Mouse (Mus musculus) layer of hippocampus, adult 11-12 months (tissue): ENCODE results near the gene Ceacam9.
"Not testable (repeated sequence)": the region's sequence is repeated elsewhere in the genome, so short reads cannot be mapped to it uniquely, and the experiment has no call there.

Experiments
- DNase-seq: peaks from one replicate; pipeline ENCODE4 v3.0.0; 2022; ENCODE audit warnings: low spot score

The Ceacam9 gene

DNA sequence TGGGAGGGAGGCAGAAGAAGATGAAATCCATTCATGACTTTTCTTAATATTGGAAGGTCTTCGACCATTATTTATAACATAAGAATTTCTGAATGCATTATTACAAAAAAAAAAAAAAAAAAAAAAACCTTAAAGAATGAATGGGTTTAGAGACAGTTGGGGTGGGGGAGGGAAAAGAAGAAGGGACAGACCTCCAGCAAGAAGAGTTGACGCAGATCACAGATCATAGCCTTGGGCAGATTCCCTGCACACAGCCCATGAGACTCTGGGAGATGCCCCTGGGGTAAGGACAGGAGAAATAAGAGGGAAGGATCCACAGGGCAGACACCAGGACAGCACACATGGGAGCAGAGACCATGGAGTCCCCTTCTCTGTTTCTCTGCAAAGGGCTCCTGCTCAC, at the start of gene Ceacam9:
Gene Ceacam9, plus strand, starts transcription at position 301 of the 400 bp plus-strand sequence.
- DNase-seq: no peak

DNA sequence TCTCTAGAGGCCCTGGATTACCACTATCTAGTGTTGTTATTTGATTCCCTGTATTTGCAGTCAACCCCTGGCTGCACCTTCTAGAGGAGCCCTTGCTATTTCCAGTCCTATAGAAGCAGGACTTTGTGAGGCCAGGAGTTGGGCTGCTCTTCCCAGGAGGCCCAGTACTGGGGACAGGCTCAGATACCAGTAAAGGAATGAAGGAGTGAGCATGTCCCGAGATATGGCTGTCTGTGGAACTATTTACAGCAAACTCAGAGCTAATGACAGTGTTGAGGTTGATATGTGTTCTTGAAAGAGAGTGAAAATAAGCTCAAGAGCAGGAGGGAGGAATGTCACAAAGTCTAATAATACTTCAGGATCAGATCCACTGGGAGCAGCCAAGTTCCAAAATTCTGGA, 47.9 kb upstream of the Ceacam9 start:
- no peak for DNase-seq

DNA sequence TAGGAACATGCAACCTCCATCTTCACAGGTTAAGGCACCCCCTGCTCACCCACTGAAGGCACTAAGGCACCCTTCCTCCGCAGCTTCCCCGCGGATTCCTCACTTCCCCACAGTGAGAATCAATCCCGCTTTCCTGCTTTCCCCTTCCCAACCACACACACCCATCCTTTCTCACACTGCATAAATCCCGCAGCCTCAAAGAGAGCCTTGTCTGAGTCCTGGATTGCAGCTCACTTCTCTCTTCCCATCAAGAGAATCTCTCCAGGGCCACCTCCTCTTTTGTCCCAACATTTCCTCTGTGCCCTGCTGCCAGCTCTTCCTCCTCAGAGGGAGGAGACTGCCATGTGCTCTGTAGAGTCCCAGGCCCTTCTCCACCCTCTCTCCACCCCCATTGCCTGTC, 47.0 kb upstream of the Ceacam9 start:
- not testable (repeated sequence) for DNase-seq

DNA sequence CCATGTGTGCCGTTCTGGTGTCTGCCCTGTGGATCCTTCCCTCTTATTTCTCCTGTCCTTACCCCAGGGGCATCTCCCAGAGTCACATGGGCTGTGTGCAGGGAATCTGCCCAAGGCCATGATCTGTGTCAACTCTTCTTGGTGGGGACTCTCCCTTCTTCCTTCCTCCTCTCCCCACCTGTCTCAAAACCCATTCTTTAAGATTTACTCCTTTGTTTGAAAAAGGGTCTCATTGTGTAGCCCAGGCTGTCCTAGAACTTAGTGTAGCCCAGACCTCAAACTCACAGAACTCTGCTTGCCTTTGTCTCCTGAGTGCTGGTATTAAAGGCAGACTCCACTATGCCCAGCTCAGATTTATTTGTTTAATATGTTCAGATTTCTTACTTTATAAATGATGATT, 46.1 kb upstream of the Ceacam9 start, which contains the start of gene Ceacam15:
Gene Ceacam15, minus strand, starts transcription at position 101 of the 400 bp plus-strand sequence.
- no peak for DNase-seq

DNA sequence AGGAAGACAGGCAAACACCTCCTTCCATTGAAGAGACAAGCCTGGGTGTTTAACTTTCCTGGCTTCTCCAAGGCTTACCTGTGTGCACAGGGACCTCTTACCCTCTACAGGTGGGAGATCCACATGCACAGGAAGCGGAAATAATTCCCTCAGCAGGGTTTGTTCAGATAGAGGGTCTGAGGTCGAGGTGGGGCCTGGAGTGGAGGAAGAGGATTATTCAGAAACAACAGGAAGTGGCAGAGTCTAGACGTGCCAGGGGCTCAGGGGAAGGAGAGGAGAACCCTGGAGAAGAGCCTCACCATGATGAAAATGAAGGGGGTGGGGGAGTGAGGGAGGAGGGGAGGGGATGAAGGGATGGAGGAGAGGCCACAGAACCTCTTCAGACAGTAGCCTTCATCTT, 41.5 kb upstream of the Ceacam9 start:
- not testable (repeated sequence) for DNase-seq

DNA sequence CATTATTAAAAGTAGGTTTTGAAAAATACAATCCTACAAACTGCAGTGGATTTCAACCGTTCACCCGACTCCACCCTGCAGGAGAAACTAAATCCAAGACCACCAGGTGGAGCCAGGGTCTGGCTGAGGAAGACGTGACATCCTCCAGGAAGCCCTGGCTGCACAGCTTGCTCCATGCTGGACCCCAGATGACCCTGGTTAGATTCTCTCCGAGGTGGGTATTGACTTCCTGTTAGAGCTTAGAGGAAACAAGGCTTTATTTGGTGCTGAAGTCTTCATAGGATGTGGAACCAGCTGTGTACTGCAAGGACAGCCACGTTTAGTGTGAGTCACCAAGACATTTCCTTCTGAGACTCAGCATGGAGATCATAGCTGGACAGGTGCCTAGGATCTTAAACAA, 32.5 kb upstream of the Ceacam9 start:
- DNase-seq: no peak

DNA sequence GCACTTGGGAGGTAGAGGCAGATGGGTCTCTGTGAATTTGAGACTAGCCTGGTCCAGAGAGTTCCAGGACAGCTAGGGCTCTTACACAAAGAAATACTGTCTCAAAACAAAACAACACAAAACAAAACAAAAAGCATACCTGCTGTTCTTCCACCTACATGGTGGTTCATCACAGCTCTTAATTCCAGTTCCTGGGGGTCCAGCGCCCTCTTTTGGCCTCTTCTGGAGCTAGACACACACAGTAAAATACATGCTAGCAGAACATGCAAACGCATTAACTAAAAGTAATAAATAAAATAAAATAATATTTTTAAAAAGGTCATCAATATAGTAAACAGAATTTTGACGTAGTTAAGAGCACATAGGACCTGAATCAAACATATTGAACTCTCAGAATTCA, 26.7 kb upstream of the Ceacam9 start:
- DNase-seq: peak; percentile 40

DNA sequence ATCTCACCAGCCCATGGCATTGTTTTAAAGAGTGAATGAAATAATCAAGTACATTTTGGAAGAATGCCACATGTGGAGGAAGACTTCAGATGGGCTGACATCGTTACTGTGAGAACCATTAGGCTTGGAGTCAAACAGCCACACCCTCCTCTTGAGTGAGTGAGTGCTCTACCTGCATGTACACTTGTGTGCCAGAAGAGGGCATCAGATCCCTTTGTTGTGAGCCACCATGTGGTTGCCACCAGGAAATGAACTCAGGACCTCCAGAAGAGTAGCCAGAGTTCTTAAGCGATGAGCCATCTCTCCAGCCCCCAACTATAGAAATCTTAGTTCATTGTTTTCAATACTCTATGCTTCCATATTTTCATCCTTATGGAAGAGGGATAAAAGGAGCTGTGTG, 22.7 kb upstream of the Ceacam9 start:
- no peak for DNase-seq

DNA sequence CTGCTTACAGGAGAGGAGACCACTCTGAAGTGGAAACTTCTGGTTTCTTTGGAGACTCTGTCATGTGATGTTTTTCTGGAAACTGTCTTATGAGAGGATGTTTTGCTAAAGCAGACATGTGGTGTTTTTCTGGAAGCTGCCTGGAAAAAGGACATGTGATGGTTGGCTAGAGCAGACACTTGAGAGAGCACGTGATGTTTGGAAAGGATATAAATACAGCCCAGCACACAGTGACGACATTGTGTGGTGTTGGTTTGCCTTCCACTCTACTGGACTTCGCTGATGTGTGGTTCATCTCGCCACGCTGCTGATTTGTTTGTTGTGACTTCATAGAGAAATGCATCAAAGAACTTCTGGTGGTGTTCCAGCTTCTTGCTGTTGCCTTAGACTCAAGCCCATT, 21.1 kb upstream of the Ceacam9 start:
- DNase-seq: no peak

DNA sequence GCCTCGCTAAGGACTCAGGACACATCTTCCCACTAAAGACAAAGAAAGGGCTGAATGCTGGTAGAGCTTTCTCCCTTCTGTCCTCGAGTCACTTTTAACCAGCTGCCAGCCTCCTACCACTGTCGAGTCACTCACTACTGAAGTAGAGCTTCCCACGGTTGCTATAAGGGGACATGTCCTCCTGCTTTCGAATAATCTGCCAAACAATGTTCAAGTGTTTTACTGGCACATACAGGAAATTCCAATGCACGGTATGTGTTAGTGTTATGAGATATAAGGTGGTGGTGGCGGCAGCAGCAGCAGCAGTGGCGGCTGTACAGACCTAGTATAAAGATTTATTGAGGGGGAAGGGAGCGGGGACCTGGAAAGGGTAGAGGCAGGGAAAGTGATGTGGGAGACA, 15.3 kb upstream of the Ceacam9 start:
- peak; percentile 15 for DNase-seq

DNA sequence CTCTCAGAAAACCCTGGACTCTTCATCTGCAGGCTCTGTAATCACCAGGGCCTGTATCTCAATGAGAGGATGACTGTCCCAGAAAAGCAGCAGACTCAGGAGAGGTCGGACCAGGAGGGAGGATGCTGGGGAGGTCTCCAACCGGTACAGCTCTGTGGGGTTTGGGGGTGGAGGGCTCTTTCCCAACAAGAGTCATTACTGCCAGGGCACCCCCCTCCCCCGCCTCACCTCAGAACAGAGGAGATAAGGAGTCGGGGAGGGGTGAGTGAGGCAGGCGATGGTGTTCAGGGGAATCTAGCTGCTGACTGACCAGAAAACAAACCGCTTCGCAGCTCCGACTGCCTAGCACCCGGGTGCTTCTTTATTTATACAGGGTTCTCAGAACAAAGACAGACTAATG, 13.5 kb upstream of the Ceacam9 start:
- no peak for DNase-seq

DNA sequence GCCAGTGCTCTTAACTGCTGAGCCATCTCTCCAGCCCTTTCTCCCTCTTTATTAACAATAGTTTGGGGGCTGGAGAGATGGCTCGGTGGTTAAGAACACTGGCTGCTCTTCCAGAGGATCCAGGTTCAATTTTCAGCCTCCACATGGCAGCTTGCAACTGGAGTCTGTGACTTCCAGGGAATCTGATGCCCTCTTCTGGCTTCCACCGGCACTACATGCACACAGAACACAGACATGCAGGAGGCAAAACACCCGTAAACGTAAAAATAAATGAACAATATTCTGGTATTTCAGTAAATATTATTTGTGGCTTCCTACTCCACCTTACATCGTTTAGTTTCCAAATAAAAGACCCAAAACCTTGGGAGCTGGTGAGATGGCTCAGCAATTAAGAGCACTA, 11.1 kb upstream of the Ceacam9 start:
- DNase-seq: no peak

DNA sequence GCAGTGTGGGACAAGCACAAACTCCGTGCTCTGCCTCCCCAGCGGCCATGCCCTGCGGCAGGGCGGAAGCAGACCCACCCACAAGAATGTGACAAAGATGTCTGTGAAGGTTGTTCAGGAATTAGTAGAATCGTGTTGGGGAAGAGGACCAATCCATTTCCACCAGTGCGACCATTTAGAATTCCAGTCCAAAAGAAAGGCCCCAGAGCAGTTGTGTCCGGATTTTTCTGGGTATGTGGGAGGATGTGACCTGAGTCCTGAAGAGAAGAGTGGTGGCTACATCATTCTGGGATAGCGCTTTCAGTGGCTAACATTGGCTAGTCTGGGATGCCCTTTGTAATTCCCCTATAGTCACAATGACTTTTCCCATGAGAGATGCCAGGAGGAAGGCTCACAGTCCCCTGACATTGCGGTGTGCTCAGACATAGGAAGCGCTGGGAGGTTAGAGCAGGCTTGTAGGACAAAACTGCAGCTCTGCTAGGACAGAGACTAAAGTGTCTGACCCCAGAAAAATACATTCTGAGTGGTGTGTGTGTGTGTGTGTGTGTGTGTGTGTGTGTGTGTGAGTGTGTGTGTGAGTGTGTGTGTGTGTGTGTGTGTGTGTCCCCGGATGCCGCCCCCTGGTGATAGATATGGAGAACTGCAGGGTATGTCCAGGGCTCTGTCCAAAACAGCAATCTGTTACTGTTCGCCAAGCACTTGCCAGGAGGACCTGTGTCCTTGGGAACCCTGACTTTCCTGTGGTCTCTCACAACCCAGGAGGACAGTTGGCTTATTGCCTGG, 8.9 kb upstream of the Ceacam9 start:
- no peak for DNase-seq

DNA sequence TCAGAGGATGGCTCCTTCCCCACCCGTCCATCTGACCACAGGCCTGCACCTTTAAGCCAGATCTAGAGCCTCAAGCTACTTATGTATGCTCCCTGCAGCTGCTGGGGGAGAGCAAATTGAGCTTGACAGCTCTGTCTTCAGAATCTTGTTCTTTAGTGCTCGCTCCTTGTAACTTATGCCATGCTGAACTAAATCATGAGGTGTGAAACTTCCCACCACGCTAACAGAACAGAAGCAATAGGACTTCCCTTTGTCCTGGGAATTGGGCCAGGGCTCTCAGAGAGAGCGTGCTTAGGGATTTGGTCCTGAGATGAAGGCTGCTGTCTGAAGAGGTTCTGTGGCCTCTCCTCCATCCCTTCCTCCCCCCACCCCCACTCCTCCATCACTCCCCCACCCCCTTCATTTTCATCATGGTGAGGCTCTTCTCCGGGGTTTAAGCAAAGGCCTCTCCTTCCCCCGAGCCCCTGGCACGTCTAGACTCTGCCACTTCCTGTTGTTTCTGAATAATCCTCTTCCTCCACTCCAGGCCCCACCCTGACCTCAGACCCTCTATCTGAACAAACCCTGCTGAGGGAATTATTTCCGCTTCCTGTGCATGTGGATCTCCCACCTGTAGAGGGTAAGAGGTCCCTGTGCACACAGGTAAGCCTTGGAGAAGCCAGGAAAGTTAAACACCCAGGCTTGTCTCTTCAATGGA, 5.1 kb upstream of the Ceacam9 start:
- DNase-seq: not testable (repeated sequence)

DNA sequence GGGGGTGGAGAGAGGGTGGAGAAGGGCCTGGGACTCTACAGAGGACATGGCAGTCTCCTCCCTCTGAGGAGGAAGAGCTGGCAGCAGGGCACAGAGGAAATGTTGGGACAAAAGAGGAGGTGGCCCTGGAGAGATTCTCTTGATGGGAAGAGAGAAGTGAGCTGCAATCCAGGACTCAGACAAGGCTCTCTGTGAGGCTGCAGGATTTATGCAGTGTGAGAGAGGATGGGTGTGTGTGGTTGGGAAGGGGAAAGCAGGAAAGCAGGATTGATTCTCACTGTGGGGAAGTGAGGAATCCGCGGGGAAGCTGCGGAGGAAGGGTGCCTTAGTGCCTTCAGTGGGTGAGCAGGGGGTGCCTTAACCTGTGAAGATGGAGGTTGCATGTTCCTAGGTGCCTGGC, 761 bp downstream of the Ceacam9 start:
- not testable (repeated sequence) for DNase-seq

DNA sequence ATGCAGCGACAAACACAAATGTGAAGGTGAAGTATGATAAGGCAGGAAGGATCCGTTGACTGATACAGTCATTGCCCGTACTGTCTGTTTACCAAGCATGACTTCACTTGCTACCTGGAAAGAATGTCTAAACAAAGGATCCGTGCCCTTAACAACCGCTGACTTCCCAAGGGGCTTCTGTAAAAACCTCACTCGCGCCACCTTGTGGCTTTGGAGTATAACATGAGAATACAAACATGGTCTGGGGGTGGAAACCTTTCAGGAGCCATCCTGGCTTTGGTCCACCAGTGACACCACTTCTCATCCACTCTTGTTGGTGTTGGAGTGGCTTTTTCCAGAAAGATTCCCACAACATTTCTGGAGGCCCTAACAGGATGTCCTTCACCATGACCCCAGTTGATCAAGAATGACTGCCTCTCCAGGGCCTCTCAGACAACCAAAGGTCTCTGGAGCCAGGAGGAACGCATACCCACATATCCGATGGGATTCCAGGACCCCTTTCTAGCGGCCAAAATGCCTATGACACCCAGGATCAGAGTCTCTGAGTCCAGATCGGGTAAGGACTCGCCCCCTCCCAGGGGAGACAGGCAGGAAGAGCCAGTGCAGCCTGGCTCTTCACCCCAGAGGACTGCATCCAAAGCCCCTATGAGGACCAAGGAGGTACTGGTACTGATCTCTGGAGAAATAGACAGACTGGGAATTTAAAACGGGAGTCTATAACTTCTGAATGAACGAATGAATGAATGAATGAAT, 7.0 kb downstream of the Ceacam9 start:
- DNase-seq: peak; percentile 47

DNA sequence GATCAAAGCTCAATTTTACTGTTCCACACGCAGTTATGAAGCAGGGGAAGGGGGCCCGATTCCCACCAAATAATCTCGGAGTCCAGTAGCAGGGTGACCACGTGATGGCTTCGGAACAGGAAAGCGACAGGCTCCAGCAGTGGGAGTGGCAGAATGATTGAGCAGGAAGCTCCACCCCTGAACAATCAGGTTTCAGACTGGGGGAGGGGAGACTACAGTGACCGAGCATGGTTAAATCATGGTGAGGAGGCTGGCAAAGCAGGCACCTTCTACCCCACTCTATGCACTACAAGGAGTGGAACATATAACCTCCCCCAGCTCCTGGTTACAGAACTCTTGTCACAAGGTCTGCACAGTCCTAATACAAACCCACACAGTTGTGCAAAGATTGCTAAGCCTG, 7.8 kb downstream of the Ceacam9 start:
- not testable (repeated sequence) for DNase-seq

DNA sequence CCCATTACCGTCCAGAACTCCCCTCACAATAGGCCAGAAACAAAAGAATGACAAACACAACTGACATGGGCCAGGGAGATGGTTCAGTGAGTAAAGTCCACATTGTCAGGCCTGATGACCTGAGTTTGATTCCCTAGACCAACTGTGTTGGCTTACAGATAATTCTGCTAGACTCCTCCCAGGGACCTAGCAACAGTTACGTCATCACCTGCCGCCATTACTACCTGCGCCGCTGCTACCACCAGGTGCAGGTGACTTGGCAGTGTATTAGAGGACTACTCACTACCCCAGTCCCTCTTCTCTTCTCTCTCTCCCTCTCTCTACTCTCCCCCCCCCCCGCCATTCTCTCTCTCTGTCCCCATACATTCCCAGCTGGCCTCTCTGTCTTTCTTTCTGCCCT, 9.1 kb downstream of the Ceacam9 start:
- DNase-seq: no peak

DNA sequence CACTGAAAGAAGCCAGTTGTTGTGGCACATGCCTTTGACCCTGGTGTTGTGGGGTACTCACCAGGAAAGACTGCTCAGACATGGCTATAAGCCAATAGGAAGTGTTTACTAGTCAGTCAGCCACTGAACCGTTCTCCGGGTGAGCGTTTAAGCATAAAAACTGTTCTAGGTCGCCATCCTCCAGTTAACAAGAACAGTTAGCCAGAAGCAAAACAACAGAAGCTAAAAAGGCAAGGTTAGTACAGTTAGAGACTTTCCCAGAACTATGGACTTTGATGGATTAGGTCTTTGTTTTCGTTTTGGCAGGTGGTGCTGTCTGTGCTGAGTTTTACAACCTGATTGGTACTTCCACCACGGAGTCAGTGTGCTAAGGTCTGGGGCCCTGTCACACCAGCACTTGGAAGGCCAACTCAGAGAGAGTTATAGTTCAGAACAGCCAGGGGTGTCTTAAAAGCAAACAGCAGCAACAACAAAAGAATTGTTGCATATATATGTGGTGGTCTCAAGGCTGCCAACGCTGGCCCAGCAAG, 10.2 kb downstream of the Ceacam9 start:
- DNase-seq: no peak

DNA sequence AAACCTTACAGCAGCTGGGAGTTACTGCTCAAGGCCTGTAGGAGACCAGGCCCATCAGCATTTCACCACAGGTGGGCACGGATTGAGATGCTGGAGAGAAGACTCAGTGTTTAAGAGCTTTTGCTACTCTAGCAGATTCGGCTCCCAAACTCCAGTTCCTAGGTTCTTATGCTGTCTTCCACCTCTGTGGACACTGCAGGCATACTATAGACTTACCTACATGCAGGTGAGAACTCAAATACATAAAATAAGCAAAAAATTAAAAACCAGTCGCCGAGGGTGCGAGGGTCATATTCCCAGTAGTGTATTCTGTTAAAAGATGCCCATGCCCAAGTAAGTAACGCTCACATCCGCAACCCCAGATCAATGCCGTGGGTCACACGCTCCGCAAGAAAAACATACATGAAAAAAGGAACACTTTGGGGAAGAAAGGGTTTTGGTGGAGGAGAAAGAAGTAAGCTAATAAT, 15.9 kb downstream of the Ceacam9 start:
- peak; percentile 31 for DNase-seq

DNA sequence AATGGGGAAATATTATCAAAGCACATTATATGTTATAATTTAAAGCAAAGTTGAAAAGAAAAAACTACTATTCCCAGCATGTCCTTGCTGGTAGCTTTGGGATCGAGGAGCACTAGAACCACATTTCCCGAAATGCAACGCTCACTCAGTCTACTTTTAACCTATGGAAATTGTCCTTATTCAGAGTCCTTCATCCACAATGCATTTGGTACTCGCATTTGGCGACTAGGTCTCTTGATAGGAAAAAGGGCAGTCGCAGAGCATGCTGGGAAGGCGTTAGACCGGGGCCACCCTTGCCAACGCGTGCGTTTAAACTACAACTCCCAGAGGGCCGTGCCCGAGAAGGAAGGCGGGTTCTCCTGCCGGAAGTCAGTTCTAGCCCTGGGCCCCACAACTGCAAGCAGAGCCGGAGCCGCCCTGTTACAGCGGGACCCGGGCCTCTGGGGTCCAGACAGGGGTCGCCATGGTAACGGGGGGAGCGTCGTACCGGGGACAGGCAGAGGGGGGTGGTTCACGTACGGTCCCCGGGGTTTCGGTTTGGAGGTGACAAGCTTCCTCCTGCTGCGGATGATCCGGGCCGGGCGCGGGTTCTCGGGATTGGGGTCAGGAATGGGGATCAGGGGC, 16.5 kb downstream of the Ceacam9 start, which contains the start of gene Ap2s1:
Gene Ap2s1, plus strand, starts transcription at position 338 of the 624 bp plus-strand sequence.
- peak; percentile 99 for DNase-seq
